Mouse (Mus musculus): ENCODE results near the gene Ube2l3. TPM values are rescaled to one million over a fixed set of nuclear protein-coding genes. Genes with fewer than 3 reads are reported as not detected.
A peak's percentile ranks its signal among the peaks of the same experiment; 100 is the strongest.

Ube2l3 gene
- polyA plus RNA-seq, 1 experiment, result 133 TPM

DNA sequence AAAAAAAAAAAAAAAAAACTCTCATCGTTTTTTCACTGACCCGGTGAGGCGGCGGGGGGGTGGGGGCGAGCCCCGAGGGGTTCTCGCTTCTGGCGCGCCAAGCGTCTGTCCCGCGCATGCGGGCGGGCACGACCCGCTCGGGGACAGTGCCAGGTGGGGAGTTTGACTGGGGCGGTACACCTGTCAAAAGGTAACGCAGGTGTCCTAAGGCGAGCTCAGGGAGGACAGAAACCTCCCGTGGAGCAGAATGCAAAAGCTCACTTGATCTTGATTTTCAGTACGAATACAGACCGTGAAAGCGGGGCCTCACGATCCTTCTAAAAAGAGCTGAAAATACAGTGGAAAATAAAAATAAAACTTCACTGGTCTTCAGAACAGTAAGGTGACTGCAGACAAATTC lies 19.7 kb upstream of the Ube2l3 start:
- H3K27me3 ChIP-seq (ENCODE audit: control insufficient read depth, insufficient read depth, low read length), result no peaks in the 10 kb centered on the region
- H3K4me3 ChIP-seq (replicated peaks; ENCODE audit: insufficient read depth, low read depth, low read length), result no peak overlapping the region
- TF ChIP-seq CTCF (IDR thresholded peaks at IDR 0.05; ENCODE audit: borderline replicate concordance, insufficient read depth, low read depth, low read length) (no peak), POLR2A (IDR thresholded peaks at IDR 0.05; ENCODE audit: borderline replicate concordance, insufficient read depth, low read length) (no peak)
- no peaks in the 10 kb centered on the region for H3K4me1 ChIP-seq (ENCODE audit: control insufficient read depth, insufficient read depth, low read length)
- peak; percentile 93 for DNase-seq
- no peak overlapping the region for H3K27ac ChIP-seq (ENCODE audit: insufficient read depth, low read length)
- WGBS, result 30% methylated on average over 25 of the region's 25 CpGs

DNA sequence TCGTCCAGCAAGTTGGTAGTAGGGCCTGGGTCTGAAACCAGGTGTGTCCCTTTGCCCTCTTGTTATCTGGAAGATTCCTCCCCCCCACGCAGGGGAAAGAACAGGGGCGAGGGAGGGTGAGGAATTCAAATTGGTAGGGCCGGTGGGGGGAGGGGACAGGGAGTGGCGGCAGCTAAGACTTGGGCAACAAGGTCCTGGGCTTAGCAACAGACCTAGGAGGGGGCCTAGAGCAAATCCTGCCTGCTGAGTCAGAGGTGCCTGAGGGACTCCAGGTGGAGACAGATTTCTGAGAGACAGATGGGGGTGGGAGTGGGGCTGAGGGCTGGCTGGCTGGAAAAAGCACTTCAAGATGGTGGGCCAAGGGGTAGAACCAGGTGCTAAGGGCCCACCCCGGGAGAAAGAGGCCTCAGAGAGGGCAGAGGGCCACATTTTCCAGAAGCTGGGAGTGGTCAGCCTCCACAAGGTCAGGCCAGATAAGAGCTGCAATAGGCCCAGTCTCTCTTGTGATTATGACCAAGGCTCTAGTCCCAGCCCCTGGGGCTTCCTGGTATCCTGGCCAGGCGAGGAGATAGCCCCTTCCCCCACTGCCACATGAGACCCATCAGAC lies 17.8 kb upstream of the Ube2l3 start:
- Histone ChIP-seq H3K27me3 (ENCODE audit: control insufficient read depth, insufficient read depth, low read length) (no peaks in the 10 kb centered on the region), H3K4me1 (ENCODE audit: control insufficient read depth, insufficient read depth, low read length) (no peaks in the 10 kb centered on the region), H3K4me3 (replicated peaks; ENCODE audit: insufficient read depth, low read depth, low read length) (no peak overlapping the region), H3K27ac (ENCODE audit: insufficient read depth, low read length) (no peak overlapping the region)
- TF ChIP-seq CTCF (IDR thresholded peaks at IDR 0.05; ENCODE audit: borderline replicate concordance, insufficient read depth, low read depth, low read length), result no peak
- TF ChIP-seq POLR2A (IDR thresholded peaks at IDR 0.05; ENCODE audit: borderline replicate concordance, insufficient read depth, low read length), result no peak
- DNase-seq, result no peak
- 60% methylated on average over 7 of the region's 7 CpGs for WGBS

DNA sequence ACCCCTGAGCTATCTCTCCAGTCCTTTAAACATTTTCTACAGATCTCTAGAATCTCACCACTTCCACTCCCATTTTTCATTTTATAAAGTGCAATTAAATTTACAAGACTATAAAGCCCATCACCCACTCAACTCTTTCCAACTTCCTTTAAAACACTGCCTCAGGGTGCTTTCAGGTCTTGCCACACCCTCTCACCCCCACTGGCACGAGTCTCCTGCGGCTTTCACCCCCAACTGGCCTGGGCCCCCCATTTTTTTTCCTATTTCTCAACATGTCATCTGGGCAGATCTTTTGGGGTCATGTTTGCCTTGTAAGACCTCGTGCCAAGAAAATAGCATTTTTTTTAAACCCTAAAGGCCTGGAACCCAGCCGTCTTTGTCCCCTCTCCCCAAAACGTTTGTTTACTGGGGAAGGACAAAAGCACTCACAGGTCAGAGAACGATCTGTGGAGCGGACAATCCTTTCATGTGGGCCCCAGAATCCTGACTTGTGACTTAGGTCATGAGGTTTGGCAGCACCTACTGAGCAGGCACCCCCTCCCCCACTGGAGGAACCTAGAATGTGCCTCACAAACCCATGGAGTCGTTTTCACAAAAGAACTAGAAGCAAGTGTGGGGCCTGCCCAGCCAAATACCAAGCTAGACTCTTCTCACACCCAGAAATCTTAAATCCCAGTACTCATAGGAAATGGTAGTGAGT lies 14.6 kb upstream of the Ube2l3 start:
- Histone ChIP-seq H3K27me3 (ENCODE audit: control insufficient read depth, insufficient read depth, low read length) (no peaks in the 10 kb centered on the region), H3K4me3 (replicated peaks; ENCODE audit: insufficient read depth, low read depth, low read length) (no peak overlapping the region), H3K4me1 (ENCODE audit: control insufficient read depth, insufficient read depth, low read length) (no peaks in the 10 kb centered on the region), H3K27ac (ENCODE audit: insufficient read depth, low read length) (no peak overlapping the region)
- DNase-seq, result no peak
- WGBS, result 62% methylated on average over 8 of the region's 8 CpGs
- no peak for TF ChIP-seq POLR2A (IDR thresholded peaks at IDR 0.05; ENCODE audit: borderline replicate concordance, insufficient read depth, low read length)
- TF ChIP-seq CTCF (IDR thresholded peaks at IDR 0.05; ENCODE audit: borderline replicate concordance, insufficient read depth, low read depth, low read length), result no peak

DNA sequence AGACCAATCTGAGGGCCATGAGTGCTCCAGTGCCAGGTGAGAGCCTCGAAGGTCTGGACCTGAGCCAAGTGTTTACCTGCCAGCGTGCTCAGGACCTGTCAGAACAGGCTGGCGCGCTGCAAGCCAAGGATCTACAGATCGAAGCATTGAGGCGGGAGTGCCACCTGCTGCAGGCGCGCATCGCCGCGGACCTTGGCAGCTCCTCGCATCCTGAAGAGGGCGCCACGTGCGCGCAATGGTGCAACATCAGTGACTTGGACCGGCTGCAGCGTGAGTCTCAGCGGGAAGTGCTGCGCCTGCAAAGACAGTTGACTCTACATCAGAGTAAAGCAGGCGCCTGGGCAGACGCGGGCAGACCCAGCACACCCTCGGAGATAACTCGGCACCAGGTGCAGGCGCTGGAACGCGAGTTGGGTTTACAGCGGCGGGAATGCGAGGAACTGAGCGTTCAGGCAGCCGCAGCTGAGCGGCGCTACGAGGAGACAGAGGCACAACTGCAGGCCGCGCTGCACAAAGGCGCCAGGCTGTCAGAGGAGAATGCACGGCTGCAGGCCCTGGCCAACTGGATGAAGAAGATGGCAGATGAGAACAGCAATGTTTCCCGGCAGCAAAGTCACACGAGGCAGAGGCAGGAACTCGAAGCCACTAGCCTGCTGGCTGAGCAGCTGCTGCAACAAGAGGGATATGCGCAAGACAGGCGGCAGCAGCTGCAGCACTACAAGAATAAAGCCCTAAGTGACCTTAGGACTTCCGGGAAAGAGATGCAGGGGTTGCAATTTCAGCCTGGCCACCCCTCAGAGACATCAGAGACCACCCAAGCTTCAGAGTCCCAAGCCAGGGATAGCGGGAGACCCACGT lies 7.8 kb upstream of the Ube2l3 start:
- DNase-seq, result peak; percentile 89 to 90
- no peak overlapping the region for H3K27ac ChIP-seq (ENCODE audit: insufficient read depth, low read length)
- H3K4me1 ChIP-seq (ENCODE audit: control insufficient read depth, insufficient read depth, low read length), result 0 out of 2 replicates have a peak, but pooled peaks cover 3% of the 10 kb centered on the region
- 7% methylated on average over 48 of the region's 48 CpGs for WGBS
- TF ChIP-seq CTCF (IDR thresholded peaks at IDR 0.05; ENCODE audit: borderline replicate concordance, insufficient read depth, low read depth, low read length), result peak; percentile 84
- no peak for TF ChIP-seq POLR2A (IDR thresholded peaks at IDR 0.05; ENCODE audit: borderline replicate concordance, insufficient read depth, low read length)
- H3K4me3 ChIP-seq (replicated peaks; ENCODE audit: insufficient read depth, low read depth, low read length), result peak overlapping the region; percentile 35
- no peaks in the 10 kb centered on the region for H3K27me3 ChIP-seq (ENCODE audit: control insufficient read depth, insufficient read depth, low read length)

DNA sequence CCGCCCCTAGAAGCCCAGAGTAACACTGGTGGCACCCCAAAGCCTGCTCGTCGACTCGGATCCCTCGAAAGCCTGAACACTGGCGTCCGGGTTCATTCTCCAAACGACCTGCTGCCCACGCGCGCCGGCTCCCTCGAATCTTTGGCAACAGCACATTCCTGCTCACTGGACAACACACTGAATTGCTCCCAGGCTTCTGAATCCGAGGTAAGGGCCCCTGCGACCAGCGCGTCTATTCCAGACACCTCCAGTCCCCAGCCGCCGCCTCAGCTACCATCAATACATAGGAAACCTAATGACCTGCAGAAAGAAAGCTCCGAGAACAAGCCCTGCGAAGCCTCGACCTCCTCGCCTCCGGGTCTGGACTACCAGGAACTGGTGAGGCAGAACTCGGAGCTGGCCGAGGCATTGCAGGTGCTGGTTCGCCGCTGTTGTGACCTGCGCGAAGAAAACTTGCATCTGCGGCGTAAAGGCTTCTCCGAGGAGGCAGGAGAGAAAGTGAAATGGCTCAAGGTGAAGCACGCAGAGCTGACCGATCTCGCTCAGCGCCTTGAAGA lies 7.0 kb upstream of the Ube2l3 start:
- H3K27ac ChIP-seq (ENCODE audit: insufficient read depth, low read length), result no peak overlapping the region
- DNase-seq, result no peak
- H3K4me1 ChIP-seq (ENCODE audit: control insufficient read depth, insufficient read depth, low read length), result 0 out of 2 replicates have a peak, but pooled peaks cover 3% of the 10 kb centered on the region
- TF ChIP-seq POLR2A (IDR thresholded peaks at IDR 0.05; ENCODE audit: borderline replicate concordance, insufficient read depth, low read length), result no peak
- no peak for TF ChIP-seq CTCF (IDR thresholded peaks at IDR 0.05; ENCODE audit: borderline replicate concordance, insufficient read depth, low read depth, low read length)
- peak overlapping the region; percentile 35 for H3K4me3 ChIP-seq (replicated peaks; ENCODE audit: insufficient read depth, low read depth, low read length)
- H3K27me3 ChIP-seq (ENCODE audit: control insufficient read depth, insufficient read depth, low read length), result no peaks in the 10 kb centered on the region
- under 1% methylated on average over 37 of the region's 37 CpGs for WGBS

DNA sequence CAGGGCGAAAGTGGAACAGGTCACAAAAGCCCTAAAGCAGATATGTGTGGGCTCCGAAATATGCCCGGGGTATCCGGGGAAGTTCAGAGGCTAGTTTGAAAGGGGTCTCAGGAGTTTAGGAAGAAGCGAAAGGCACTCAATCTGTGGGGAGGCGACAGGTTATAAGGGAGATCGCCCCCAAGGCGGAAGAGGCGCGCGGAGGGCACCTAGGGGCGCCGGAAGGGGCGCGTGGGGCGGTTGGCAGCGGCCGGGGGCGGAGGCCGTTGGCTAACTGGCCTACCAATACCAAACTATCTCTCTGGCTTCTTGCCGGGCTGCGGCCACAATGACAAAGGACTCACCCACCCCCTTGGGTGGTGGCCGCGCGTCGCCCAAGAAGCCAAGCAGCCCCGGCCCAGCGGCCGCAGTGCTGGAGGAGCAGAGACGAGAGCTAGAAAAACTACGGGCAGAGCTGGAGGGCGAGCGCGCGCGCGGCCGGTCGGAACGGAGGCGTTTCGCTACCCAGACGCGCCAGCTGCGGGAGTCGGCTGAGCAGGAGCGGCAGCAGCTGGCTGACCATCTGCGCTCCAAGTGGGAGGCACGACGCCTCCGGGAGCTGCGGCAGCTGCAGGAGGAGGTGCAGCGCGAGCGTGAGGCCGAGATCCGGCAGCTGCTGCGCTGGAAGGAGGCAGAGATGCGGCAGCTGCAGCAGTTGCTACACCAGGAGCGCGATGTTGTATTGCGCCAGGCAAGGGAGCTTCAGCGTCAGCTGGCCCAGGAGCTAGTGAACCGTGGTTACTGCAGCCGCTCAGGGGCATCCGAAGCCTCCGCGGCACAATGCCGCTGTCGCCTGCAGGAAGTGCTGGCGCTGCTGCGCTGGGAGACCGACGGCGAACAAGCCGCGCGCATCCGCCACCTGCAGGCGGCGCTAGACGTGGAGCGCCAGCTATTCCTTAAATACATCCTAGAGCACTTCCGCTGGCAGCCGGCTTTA lies 6.2 kb upstream of the Ube2l3 start, which contains the start of gene Rimbp3:
Rimbp3 (plus strand) TSS at position 215 of the 973 bp plus-strand sequence.
- no peak for TF ChIP-seq POLR2A (IDR thresholded peaks at IDR 0.05; ENCODE audit: borderline replicate concordance, insufficient read depth, low read length)
- TF ChIP-seq CTCF (IDR thresholded peaks at IDR 0.05; ENCODE audit: borderline replicate concordance, insufficient read depth, low read depth, low read length), result peak; percentile 68
- no peak within 1 kb of the TSS for H3K27ac ChIP-seq (ENCODE audit: insufficient read depth, low read length)
- peak; percentile 73 to 78 for DNase-seq
- H3K4me3 ChIP-seq (replicated peaks; ENCODE audit: insufficient read depth, low read depth, low read length), result peak within 1 kb of the TSS; percentile 32
- H3K27me3 ChIP-seq (ENCODE audit: control insufficient read depth, insufficient read depth, low read length), result no peaks in the 10 kb centered on the region
- 0 out of 2 replicates have a peak, but pooled peaks cover 3% of the 10 kb centered on the region for H3K4me1 ChIP-seq (ENCODE audit: control insufficient read depth, insufficient read depth, low read length)
- 1% methylated on average over 85 of the region's 85 CpGs for WGBS

Measured in cerebellum, adult 2 months (tissue).